Mouse (Mus musculus): ENCODE results near the gene Ppp1r3f.

- TF ChIP-seq CTCF (IDR thresholded peaks at IDR 0.05), result no peak
- no peak for TF ChIP-seq POLR2A (IDR thresholded peaks at IDR 0.05; ENCODE audit: insufficient read depth, low read depth, low read length)
Observed at GRCm38 (mm10) chrX:7571565-7572136, 2.4 kb downstream of the Ppp1r3f start.
